Mouse (Mus musculus) adrenal gland, adult 8-10 months (tissue): ENCODE results near the gene Atp7a. TPM values are rescaled to one million over a fixed set of nuclear protein-coding genes. Genes with fewer than 3 reads are reported as not detected.

Experiments used
- DNase-seq: peaks from one replicate; pipeline ENCODE4 v3.0.0; 2022
- total RNA-seq, 4 experiments: library from RNA; stranded (reverse); gene quantifications; 2 replicates each; pipeline ENCODE4 v1.2.4; 2022

Gene Atp7a
- total RNA-seq, 4 experiments from 2014 or later, result 38.9 to 47.4 (median 44.8) TPM

- DNase-seq, result no peak
Measured at GRCm38 (mm10) chrX:106080811-106081443, 53.9 kb downstream of the Atp7a start.

DNA sequence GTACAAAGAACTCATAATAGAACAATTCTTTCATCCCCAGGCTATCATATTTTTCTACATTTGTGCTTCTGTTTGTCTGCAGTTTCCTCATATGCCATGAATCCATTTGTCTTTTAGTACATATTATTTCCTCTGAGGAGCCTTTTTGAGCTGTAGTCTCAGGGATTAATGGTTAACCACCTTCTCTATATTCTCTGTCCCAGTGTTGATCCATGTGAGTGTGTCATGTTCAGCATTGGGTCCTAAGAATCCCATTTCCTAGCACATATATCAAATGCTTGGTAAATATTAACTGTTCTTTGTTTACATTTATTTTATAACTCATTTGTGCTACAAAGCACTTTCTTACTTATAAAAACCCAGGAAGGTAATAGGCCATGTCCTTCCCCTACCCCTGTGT is 55.4 kb downstream of the Atp7a start:
- no peak for DNase-seq

- no peak for DNase-seq
Measured at GRCm38 (mm10) chrX:106085132-106085531, 58.1 kb downstream of the Atp7a start.

DNA sequence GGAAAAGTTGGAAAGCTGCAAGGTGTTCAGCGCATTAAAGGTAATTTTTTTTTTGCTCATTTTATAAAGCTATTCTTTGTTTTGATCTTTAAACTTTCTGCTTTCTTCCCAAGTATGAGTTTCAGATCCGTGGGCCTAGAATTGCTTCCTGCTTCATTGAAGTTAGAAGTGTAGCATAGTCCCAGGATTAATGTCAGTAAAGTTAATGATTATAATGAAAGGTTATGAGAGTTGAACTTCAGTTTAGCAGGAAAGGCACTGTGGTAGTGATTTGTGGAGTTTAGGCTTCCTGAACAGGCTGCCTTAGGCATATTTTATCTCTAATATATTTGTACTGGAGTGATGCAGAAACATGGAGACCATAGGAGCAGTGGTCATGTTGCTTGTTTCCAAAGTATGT is 58.5 kb downstream of the Atp7a start:
- no peak for DNase-seq

DNA sequence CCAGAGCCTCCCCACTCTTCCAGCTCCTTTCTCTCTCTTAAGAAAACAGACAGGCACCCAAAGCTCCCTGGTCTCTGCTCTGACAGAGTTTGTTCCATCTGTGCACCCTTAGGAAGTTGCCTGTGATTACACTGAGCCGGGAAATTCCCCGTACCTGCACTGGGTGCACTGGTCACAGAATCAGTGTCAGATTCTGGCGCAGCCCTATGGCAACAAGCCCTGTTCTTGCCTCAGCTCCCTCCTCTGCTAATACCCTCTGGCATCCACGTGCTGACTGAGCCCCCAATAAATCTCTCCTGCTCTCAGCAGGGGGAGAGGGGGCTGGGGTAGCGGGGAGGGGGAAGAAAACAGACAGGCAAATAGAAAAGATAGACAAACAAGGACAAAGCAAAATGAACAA is 65.9 kb downstream of the Atp7a start:
- no peak for DNase-seq

DNA sequence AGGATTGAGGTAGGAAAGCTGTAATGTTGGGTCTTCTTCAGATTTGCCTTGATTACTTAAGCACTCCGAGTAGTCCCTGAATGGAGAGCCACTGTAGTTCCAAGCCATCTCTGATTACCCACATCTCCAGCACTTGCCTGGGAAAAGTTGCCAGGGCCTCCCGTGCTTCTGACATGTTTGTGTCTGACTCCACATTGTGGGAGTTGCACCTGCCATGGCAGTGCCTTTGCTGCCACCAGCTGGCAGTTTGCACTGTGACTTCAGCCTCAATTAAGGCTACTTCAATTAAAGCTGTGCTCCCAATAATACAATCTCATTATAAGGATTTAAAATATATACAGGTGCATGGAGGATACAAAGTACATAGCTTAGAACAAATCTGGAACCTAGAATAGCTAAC is 78.4 kb downstream of the Atp7a start:
- DNase-seq, result no peak

DNA sequence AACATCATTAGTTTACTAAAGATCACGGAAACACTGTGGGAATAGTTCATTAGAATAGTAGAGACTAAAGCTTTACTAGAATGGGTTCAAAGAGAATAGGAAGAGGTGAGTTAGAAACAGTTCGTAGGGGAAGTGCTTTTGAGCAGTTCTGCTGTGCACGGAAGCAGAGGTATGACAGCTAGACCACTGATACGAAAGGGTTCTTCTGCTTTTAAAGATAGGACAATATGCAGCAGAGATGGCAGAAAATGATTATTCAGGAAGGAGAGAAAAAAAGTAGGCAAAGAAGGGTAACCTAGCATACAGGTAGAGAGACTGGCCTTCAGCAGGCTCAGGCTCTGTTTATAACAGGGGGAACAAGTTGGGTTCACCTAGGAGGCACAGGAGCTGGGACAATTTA is 86.8 kb downstream of the Atp7a start:
- no peak for DNase-seq

GRCm38 (mm10) chrX:106114674-106115073 is 87.6 kb downstream of the Atp7a start:
- no peak for DNase-seq

DNA sequence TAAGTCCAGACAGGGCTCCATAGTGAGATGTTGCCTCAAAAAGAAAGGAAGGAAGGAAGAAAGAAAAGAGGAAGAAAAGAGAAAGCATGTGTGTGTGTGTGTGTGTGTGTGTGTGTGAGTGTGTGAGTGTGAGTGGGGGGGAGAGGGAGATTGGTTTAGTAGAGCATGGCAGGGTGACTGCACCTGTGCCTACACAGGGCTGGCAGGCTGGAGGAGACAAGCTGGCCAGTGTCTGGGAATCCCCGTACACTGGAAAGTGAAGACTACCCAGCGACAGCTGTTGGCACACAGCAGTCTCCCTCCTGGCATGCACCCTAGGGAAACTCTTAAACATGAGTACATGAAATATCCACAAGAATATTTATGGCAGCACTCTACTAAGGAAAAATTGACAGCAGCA is 95.7 kb downstream of the Atp7a start:
- DNase-seq, result no peak

DNA sequence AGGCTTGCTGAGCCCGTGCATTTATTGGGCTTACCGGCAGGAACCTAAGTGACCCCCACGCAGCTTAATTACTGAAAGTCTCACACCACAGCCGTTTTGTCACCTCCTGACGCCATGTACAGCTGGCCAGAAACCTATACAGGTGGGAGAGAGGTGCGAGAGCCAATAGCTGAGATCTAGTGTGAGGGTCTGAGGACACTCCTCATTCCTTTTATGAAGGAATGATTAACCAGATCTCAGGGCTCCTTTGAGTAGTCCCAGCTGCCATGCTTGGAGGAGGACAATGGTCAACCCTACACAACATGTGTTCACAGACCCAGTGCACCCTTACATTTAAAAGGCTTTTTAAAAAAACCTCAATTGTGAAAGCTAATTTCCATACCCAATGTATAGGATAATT is 101.2 kb downstream of the Atp7a start:
- no peak for DNase-seq

- DNase-seq, result no peak
Measured at GRCm38 (mm10) chrX:106129877-106130276, 102.8 kb downstream of the Atp7a start.

- peak; percentile 12 for DNase-seq
Measured at GRCm38 (mm10) chrX:106134916-106135315, 107.8 kb downstream of the Atp7a start.

DNA sequence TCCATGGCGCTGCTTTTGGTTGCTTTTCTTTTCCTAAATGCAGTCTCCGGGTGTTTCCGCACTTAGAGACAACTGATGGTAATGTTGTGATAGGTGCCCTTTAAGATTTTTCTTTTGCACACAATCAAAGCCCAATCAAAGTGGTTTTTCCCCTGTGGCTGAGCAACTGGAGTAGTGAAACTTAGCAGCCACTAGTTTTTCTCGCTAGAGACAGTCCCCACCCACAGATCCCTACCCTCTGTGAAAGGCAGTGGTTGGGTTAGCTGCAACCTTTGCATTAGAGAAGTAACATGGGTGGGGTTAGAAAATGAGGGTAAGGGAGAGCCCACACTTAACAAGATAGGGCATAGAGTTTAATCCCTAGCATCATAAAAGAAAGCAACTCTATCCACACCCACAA is 108.4 kb downstream of the Atp7a start:
- DNase-seq, result no peak

DNA sequence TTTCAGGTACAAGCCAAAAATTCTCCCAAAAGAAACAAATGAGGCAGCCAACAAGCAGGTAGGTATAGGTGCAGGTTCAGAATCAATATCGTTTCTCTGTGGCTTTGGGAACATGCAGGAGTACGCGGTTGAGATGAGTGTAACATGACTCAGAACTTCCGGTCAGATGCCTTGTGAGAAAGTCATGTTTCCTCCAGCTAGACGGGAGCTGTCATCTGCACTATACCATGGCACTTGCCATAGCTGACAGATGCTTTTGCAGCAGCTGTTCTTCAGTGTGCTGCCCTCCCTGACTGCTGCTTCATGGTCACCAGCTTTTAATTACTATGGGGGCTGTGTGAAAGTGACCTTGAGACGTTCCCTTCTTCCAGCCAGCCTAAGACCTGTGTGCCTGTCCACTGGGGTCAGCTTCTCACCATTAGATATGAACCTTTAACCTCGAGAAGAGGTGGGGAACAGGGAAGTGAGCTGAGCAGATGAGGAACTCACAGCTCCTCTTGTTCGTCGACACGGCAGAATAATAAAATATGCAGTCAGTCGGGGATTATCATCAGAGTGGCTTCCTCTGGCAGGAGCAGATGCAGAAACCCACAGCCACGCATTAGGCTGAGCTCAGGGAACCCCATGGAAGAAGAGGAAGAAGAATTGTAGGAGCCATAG is 109.0 kb downstream of the Atp7a start:
- DNase-seq, result no peak

- no peak for DNase-seq
Measured at GRCm38 (mm10) chrX:106139309-106140070, 112.4 kb downstream of the Atp7a start.

DNA sequence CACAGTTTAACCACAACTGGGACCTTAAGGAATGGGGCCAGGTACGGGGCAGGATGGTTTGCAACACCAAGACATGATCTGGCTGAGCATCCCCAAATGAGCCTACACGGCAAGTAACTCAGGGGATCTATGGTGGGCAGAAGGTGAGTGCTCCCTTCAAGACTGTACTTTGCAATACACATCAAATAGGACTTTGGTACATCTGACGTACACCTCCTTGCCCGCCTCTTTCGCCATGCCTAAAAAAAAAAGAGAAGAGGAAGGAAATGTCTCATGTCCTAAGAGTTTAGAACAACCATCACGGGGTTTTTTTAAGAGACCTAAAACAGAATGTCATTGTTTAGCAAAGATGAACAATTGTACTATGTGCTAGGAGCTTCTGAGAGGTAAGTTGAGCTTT is 115.9 kb downstream of the Atp7a start, which contains the start of gene Tlr13:
TSS of gene Tlr13 (plus strand) at position 269 of the 400 bp plus-strand sequence.
- no peak for DNase-seq

- DNase-seq, result no peak
Measured at GRCm38 (mm10) chrX:106148185-106148584, 121.1 kb downstream of the Atp7a start.

- DNase-seq, result no peak
Measured at GRCm38 (mm10) chrX:106149460-106149859, 122.4 kb downstream of the Atp7a start.

- no peak for DNase-seq
Measured at GRCm38 (mm10) chrX:106154180-106154586, 127.1 kb downstream of the Atp7a start.

GRCm38 (mm10) chrX:106155892-106156291 is 128.8 kb downstream of the Atp7a start:
- DNase-seq, result no peak

- no peak for DNase-seq
Measured at GRCm38 (mm10) chrX:106163995-106164394, 136.9 kb downstream of the Atp7a start.

DNA sequence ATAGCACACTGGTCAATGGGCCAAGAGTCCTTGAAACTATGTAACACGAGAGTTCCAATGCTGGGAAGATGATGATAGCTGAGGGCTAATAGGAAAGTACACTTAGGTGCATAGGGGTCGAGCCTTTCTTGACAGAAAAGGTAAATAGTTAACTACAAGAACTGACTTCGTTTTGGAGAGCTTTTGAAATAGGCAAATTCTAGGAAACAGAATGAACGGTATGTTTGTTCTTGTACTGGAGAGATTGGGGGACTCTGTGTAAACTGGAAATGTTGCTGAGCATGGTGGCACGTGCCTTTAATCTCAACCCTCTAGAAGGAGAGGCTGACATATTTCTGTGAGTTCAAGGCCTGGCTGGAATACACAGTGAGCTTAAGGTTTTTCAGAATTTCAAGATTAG is 137.5 kb downstream of the Atp7a start:
- DNase-seq, result no peak

DNA sequence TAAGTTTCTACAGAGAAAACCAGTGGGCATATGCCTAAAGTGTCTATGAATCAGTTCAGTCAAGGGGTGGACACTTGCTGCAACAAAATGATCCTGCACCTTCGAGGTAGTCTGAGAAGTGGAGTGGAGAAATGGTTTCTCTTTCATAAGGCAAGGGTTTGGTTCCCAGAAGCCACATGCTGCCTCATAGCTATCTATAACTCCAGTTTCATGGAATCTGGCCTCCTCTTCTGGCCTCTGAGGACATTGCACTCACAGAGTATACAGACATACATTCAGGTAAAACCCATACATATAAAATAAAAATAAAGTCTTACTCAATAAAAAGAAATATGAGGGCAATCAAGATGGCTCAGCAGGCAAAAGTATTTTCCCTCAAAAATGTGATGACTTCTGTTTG is 138.0 kb downstream of the Atp7a start:
- no peak for DNase-seq
